In the genomic region with DNA sequence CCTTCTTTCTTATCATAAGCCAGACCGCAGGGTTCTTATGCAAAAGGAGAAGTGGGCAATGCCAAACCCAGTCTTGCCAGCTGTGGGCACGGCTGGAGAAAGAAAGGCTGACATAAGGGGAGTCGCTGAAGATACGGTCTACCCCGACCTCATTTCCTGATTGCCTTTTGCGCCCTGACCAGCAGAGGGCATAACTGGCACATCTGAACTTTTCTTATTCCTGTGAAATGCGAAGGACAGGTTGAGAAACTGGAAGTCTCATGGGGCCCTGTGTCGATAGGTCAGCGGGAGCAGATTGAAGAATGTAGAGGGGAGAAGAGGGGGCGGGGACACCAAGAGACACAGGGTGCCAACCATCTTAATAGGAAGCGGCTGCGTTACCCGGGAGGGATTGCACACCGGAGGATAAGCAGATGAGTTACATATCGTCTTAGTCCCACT, we compare ENCODE assay signal across 8 mouse cellular contexts.
DNase-seq lines count a peak whose midpoint lies in the region; ATAC-seq and TF ChIP-seq lines count a peak whose summit lies in the region.

No protein-coding gene starts in this region.

- H3K4me2 ChIP-seq in heart, embryonic 12.5 days: peak overlapping the region; percentile 98
- H3K4me2 ChIP-seq in kidney, embryonic 16.5 days (replicated peaks; ENCODE audit: low read depth, low read length): peak overlapping the region; percentile 84
- H3K4me2 ChIP-seq in midbrain, postnatal 0 days (ENCODE audit: low read depth, low read length, poor library complexity, severe bottlenecking): peak overlapping the region; percentile 77

- peak overlapping the region; percentile 66 for H3K9ac ChIP-seq in heart, embryonic 12.5 days
- H3K9ac ChIP-seq in kidney, embryonic 16.5 days (replicated peaks; ENCODE audit: low read length): peak overlapping the region; percentile 43
- 0 out of 2 replicates have a peak overlapping the region, but pooled peaks have one; percentile 29 for H3K9ac ChIP-seq in midbrain, postnatal 0 days (replicated peaks; ENCODE audit: low read length, poor library complexity, severe bottlenecking)

- peak overlapping the region; percentile 49 for H3K4me3 ChIP-seq in bone marrow, adult 2 months (replicated peaks; ENCODE audit: control insufficient read depth, low read depth, low read length)
- H3K4me3 ChIP-seq in embryonic fibroblast, embryonic 13.5 days (ENCODE audit: insufficient read depth, low read length): peak overlapping the region; percentile 42
- peak overlapping the region; percentile 56 for H3K4me3 ChIP-seq in heart, embryonic 12.5 days
- peak overlapping the region; percentile 45 for H3K4me3 ChIP-seq in kidney, embryonic 16.5 days (ENCODE audit: low read length)
- H3K4me3 ChIP-seq in midbrain, postnatal 0 days (ENCODE audit: low read depth, low read length): peak overlapping the region; percentile 34

- H3K27ac ChIP-seq in bone marrow, adult 2 months (ENCODE audit: control insufficient read depth, insufficient read depth, low read depth, low read length, poor library complexity): no peak overlapping the region
- H3K27ac ChIP-seq in embryonic fibroblast, embryonic 13.5 days (ENCODE audit: insufficient read depth, low read length): no peak overlapping the region
- H3K27ac ChIP-seq in heart, embryonic 12.5 days (ENCODE audit: poor library complexity, severe bottlenecking): no peak overlapping the region
- H3K27ac ChIP-seq in kidney, embryonic 16.5 days (ENCODE audit: low read length): no peak overlapping the region
- H3K27ac ChIP-seq in midbrain, postnatal 0 days (ENCODE audit: low read depth, low read length): no peak overlapping the region

- peak; percentile 71 for TF ChIP-seq CTCF in bone marrow, adult 2 months (IDR thresholded peaks at IDR 0.05; ENCODE audit: control insufficient read depth, insufficient read depth, low read length)
- peak; percentile 72; the same call in 1 of the 2 replicates for TF ChIP-seq CTCF in embryonic fibroblast, embryonic 13.5 days (IDR thresholded peaks at IDR 0.05; ENCODE audit: borderline replicate concordance, insufficient read depth, low read length)
- TF ChIP-seq CTCF in midbrain, postnatal 0 days (IDR thresholded peaks at IDR 0.05): peak; percentile 88

- no peaks in the 10 kb centered on the region for H3K9me3 ChIP-seq in heart, embryonic 12.5 days (replicated peaks)
- no peaks in the 10 kb centered on the region for H3K9me3 ChIP-seq in kidney, embryonic 16.5 days (ENCODE audit: low read length)
- H3K9me3 ChIP-seq in midbrain, postnatal 0 days (ENCODE audit: low read length): no peaks in the 10 kb centered on the region

- H3K4me1 ChIP-seq in bone marrow, adult 2 months (ENCODE audit: control insufficient read depth, insufficient read depth, low read length): no peaks in the 10 kb centered on the region; the same call in 1 of the 2 replicates
- H3K4me1 ChIP-seq in embryonic fibroblast, embryonic 13.5 days (ENCODE audit: control insufficient read depth, insufficient read depth, low read length): peaks cover 2% of the 10 kb centered on the region; the same call in 1 of the 2 replicates
- peaks cover 8% of the 10 kb centered on the region for H3K4me1 ChIP-seq in heart, embryonic 12.5 days (replicated peaks)
- peaks cover 10% of the 10 kb centered on the region; the same call in 1 of the 2 replicates for H3K4me1 ChIP-seq in kidney, embryonic 16.5 days (ENCODE audit: insufficient read depth, low read length)
- peaks cover 2% of the 10 kb centered on the region; the same call in 1 of the 2 replicates for H3K4me1 ChIP-seq in midbrain, postnatal 0 days (ENCODE audit: insufficient read depth, low read length)

- no peak for TF ChIP-seq POLR2A in bone marrow, adult 2 months (IDR thresholded peaks at IDR 0.05; ENCODE audit: borderline replicate concordance, control insufficient read depth, low read depth, low read length)
- TF ChIP-seq POLR2A in embryonic fibroblast, embryonic 13.5 days (IDR thresholded peaks at IDR 0.05; ENCODE audit: low read depth, low read length): no peak

- no peak for ATAC-seq in heart, embryonic 12.5 days (ENCODE audit: insufficient number of reproducible peaks, low FRiP score)
- no peak; the same call in 1 of the 2 replicates for ATAC-seq in kidney, embryonic 16.5 days (ENCODE audit: low FRiP score, low TSS enrichment)
- ATAC-seq in midbrain, postnatal 0 days (ENCODE audit: low FRiP score): peak; percentile 10; the same call in 1 of the 2 replicates

- 2% methylated on average over 15 of the region's 15 CpGs for WGBS in bone marrow, adult 2 months
- 4% methylated on average over 15 of the region's 15 CpGs for WGBS in heart, embryonic 12.5 days
- WGBS in kidney, embryonic 16.5 days: 3% methylated on average over 15 of the region's 15 CpGs
- WGBS in midbrain, postnatal 0 days: 2% methylated on average over 15 of the region's 15 CpGs

- DNase-seq in A20 (ENCODE audit: low read depth, low spot score): peak; percentile 87
- peak; percentile 51 for DNase-seq in liver
- peak; percentile 73 for DNase-seq in midbrain, postnatal 0 days (ENCODE audit: low spot score)
- peak; percentile 24 to 65 for DNase-seq in spleen, postnatal 10 days (ENCODE audit: low spot score in 2 of 2)

- no peaks in the 10 kb centered on the region for H3K36me3 ChIP-seq in heart, embryonic 12.5 days
- no peaks in the 10 kb centered on the region for H3K36me3 ChIP-seq in kidney, embryonic 16.5 days (ENCODE audit: insufficient read depth, low read length)
- no peaks in the 10 kb centered on the region for H3K36me3 ChIP-seq in midbrain, postnatal 0 days (ENCODE audit: insufficient read depth, low read length)

- H3K27me3 ChIP-seq in heart, embryonic 12.5 days (replicated peaks): no peaks in the 10 kb centered on the region
- H3K27me3 ChIP-seq in kidney, embryonic 16.5 days (ENCODE audit: insufficient read depth, low read length): peaks cover 6% of the 10 kb centered on the region; the same call in 1 of the 2 replicates
- no peaks in the 10 kb centered on the region for H3K27me3 ChIP-seq in midbrain, postnatal 0 days (ENCODE audit: insufficient read depth, low read length)
